Mouse (Mus musculus): Measurements from ENCODE around the gene Nid2. TPM values are rescaled to one million over a fixed set of nuclear protein-coding genes. Genes with fewer than 3 reads are reported as not detected.

Gene Nid2
- total and polyA plus RNA-seq, 3 experiments: not detected

DNA sequence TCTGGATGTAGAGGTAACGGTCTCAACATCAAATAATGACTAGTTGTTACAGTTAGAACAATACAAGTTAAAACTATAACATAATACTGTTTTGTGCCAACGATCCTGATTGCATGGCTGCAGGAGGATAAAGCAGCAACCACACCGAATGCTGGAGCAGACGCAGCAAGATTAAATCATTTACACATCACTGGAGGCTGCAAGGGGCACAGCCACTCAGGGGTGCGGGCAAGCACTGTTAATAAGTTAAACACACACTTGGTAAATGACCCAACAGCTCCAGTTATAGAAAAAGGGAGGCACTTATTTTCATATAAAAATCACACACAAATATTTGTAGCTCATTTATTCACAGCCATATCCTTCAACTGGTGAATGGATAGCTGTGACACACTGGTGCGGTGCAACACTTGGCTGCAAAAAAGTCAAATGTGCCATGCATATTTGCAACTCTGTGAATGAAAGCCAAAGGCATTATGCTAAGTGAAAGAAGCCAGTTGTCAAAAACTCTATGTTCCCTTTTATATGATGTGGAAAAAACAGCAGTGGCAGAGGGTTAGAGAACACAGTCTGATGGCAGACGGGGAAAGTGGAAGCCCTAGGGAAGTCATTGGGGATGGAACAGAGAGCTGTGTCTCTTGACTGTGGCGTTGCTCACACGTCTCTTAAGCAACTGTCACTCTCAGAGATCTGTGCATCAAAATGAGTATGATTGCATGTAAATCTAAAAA lies 11.5 kb upstream of the Nid2 start:
- DNase-seq (ENCODE audit: low read depth, low spot score): no peak
- Histone ChIP-seq H3K9me3 (replicated peaks; ENCODE audit: insufficient read depth, low read length) (no peaks in the 10 kb centered on the region), H3K4me3 (ENCODE audit: control insufficient read depth in 1 of 2, insufficient read depth in 1 of 2, low read depth in 2 of 2, low read length in 2 of 2) (no peak overlapping the region), H3K27ac (ENCODE audit: control insufficient read depth, low read depth, low read length) (no peak overlapping the region), H3K9ac (ENCODE audit: control insufficient read depth, low read depth, low read length, poor library complexity, severe bottlenecking) (no peak overlapping the region), H3K79me2 (ENCODE audit: control insufficient read depth, insufficient read depth, low read length, poor library complexity) (no peaks in the 10 kb centered on the region), H3K4me1 (ENCODE audit: control insufficient read depth in 1 of 2, insufficient read depth in 2 of 2, low read length in 2 of 2) (no peaks in the 10 kb centered on the region), H3K36me3 (ENCODE audit: control insufficient read depth in 1 of 2, insufficient read depth in 2 of 2, low read length in 2 of 2) (no peaks in the 10 kb centered on the region), H3K27me3 (ENCODE audit: control insufficient read depth in 1 of 2, insufficient read depth in 2 of 2, low read length in 2 of 2) (no peaks in the 10 kb centered on the region)
- no peak for TF ChIP-seq GABPA (IDR thresholded peaks at IDR 0.05; ENCODE audit: low read depth, low read length)
- no peak for TF ChIP-seq RAD21 (IDR thresholded peaks at IDR 0.05; ENCODE audit: low read depth, low read length)
- TF ChIP-seq ZMIZ1 (IDR thresholded peaks at IDR 0.05; ENCODE audit: low read depth, low read length): no peak
- no peak for TF ChIP-seq POLR2AphosphoS2 (IDR thresholded peaks at IDR 0.05; ENCODE audit: low read length)
- no peak for TF ChIP-seq MAZ (IDR thresholded peaks at IDR 0.05; ENCODE audit: low read depth, low read length)
- TF ChIP-seq ZNF384 (IDR thresholded peaks at IDR 0.05; ENCODE audit: low read depth, low read length): no peak
- no peak for TF ChIP-seq JUND (IDR thresholded peaks at IDR 0.05; ENCODE audit: low read depth, low read length)
- TF ChIP-seq MYC (IDR thresholded peaks at IDR 0.05; ENCODE audit: low read depth, low read length): no peak
- TF ChIP-seq CHD2 (IDR thresholded peaks at IDR 0.05; ENCODE audit: low read length): no peak
- no peak for TF ChIP-seq MEF2A (IDR thresholded peaks at IDR 0.05; ENCODE audit: extremely low read depth, insufficient replicate concordance, low read depth, low read length, poor library complexity, severe bottlenecking)
- no peak for TF ChIP-seq ETS1 (IDR thresholded peaks at IDR 0.05; ENCODE audit: low read depth, low read length)
- TF ChIP-seq NELFE (IDR thresholded peaks at IDR 0.05; ENCODE audit: low read depth, low read length): no peak

DNA sequence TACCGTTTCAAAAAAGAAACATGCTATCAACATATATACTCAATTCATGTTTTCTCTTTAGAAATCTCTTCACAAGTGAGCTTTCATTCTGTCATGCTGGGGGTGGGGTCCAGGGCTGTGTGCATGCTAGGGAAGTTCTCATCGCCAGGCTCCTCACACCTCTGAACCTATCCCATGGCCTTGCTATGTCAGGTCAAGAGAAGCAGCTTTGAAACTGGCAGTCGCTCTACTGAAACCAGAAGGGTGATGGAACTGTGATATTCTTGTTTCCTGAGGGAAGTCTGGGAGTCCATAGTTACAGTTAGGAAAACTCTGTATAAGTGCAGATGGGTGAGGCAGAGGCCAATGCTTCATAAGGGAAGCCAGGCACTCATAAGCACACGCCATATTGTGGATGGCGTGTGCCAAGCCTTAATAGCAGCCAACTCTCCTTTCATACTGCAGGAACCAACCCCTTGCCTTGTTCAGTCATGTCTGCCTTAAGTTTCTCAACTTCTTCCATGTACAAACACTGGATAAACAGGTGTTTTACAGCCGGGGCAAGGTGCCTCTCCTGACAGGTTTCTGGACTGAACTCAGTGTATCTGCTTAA lies 10.8 kb upstream of the Nid2 start:
- no peaks in the 10 kb centered on the region for H3K27me3 ChIP-seq (ENCODE audit: control insufficient read depth in 1 of 2, insufficient read depth in 2 of 2, low read length in 2 of 2)
- no peaks in the 10 kb centered on the region for H3K79me2 ChIP-seq (ENCODE audit: control insufficient read depth, insufficient read depth, low read length, poor library complexity)
- no peak overlapping the region for H3K4me3 ChIP-seq (ENCODE audit: control insufficient read depth in 1 of 2, insufficient read depth in 1 of 2, low read depth in 2 of 2, low read length in 2 of 2)
- TF ChIP-seq MAZ (IDR thresholded peaks at IDR 0.05; ENCODE audit: low read depth, low read length) (no peak), ZKSCAN1 (IDR thresholded peaks at IDR 0.05; ENCODE audit: low read depth, low read length) (no peak), SIN3A (IDR thresholded peaks at IDR 0.05; ENCODE audit: low read length) (no peak), NELFE (IDR thresholded peaks at IDR 0.05; ENCODE audit: low read depth, low read length) (no peak), USF1 (IDR thresholded peaks at IDR 0.05; ENCODE audit: low read depth, low read length) (no peak), MXI1 (IDR thresholded peaks at IDR 0.05; ENCODE audit: low read depth, low read length) (no peak), MYB (IDR thresholded peaks at IDR 0.05; ENCODE audit: low read depth, low read length) (no peak), CHD1 (IDR thresholded peaks at IDR 0.05; ENCODE audit: low read depth, low read length) (no peak)
- H3K9ac ChIP-seq (ENCODE audit: control insufficient read depth, low read depth, low read length, poor library complexity, severe bottlenecking): no peak overlapping the region
- no peak for DNase-seq (ENCODE audit: low read depth, low spot score)
- H3K27ac ChIP-seq (ENCODE audit: control insufficient read depth, low read depth, low read length): no peak overlapping the region
- no peaks in the 10 kb centered on the region for H3K9me3 ChIP-seq (replicated peaks; ENCODE audit: insufficient read depth, low read length)
- no peaks in the 10 kb centered on the region for H3K4me1 ChIP-seq (ENCODE audit: control insufficient read depth in 1 of 2, insufficient read depth in 2 of 2, low read length in 2 of 2)
- H3K36me3 ChIP-seq (ENCODE audit: control insufficient read depth in 1 of 2, insufficient read depth in 2 of 2, low read length in 2 of 2): no peaks in the 10 kb centered on the region

All from MEL (cell line).